12 mouse cellular contexts compared by ENCODE assay signal in genomic region chr1:50637992-50638391, GRCm38 (mm10).
"Had no signal": no experiment of that assay in that cellular context is flagged by ENCODE, and none has a peak within 500 bp of the region (broad histone marks: within the 10 kb centered on the region; RNA-seq: fewer than 3 reads in every experiment).

No protein-coding gene starts in this region.

- DNase-seq: retina, postnatal 1 day; right cerebral cortex, adult 18-20 months; right cerebral cortex, postnatal 14 days; right cerebral cortex, postnatal 25 days; right cerebral cortex, postnatal 4 days; spleen, adult 18-20 months; thymus, adult 18-20 months; thymus, adult 2 months; thymus, postnatal 14 days; thymus, postnatal 25 days; thymus, postnatal 36 days; thymus, postnatal 4 days had no signal
